In genomic region chr17:83705352-83706115, GRCm38 (mm10) we compare ENCODE assay signal across 8 mouse cellular contexts. TPM values are rescaled to one million over a fixed set of nuclear protein-coding genes. Genes with fewer than 3 reads are reported as not detected.
DNase-seq lines count a peak whose midpoint lies in the region; ATAC-seq and TF ChIP-seq lines count a peak whose summit lies in the region.

No protein-coding gene starts in this region.

- intact Hi-C loops in heart, postnatal 10 days (cut with DNase I), result no loop called here

- H3K27ac ChIP-seq in bone marrow macrophage, adult 2 months (ENCODE audit: insufficient read depth, low read depth, low read length), result no peak overlapping the region

- TF ChIP-seq CTCF in bone marrow macrophage, adult 2 months (IDR thresholded peaks at IDR 0.05; ENCODE audit: low read depth, low read length), result no peak

- DNase-seq in layer of hippocampus, adult 11-12 months (ENCODE audit: low spot score), result peak; percentile 47
- no peak for DNase-seq in layer of hippocampus, adult 9-10 months (ENCODE audit: low spot score)
- peak; percentile 62 to 77 for DNase-seq in heart, postnatal 10 days
- peak; percentile 62 to 74 for DNase-seq in kidney, postnatal 4 days
- DNase-seq in lung, postnatal 10 days, result peak; percentile 68
- DNase-seq in right cerebral cortex, postnatal 14 days, result peak; percentile 24

- H3K4me3 ChIP-seq in bone marrow macrophage, adult 2 months (ENCODE audit: insufficient read depth, low read length), result peak overlapping the region; percentile 94

- TF ChIP-seq POLR2A in bone marrow macrophage, adult 2 months (IDR thresholded peaks at IDR 0.05; ENCODE audit: borderline replicate concordance, low read depth, low read length), result no peak

- H3K4me1 ChIP-seq in bone marrow macrophage, adult 2 months (ENCODE audit: control insufficient read depth, insufficient read depth, low read length), result peaks cover 36% of the 10 kb centered on the region

- ATAC-seq in erythroblast, adult 5-6 weeks (replicated peaks; ENCODE audit: low FRiP score, poor library complexity, severe bottlenecking), result peak; percentile 60

RNA-seq across cellular contexts. Expression of gene Mta3, which starts 0.4 kb away (rescaled TPM):
- polyA plus RNA-seq in bone marrow macrophage, adult 2 months (2012; ENCODE audit: insufficient read depth, insufficient read length, missing spikeins), result 50.8 and 57.5 TPM in 2 replicates
- 59.2 and 64.6 TPM in 2 replicates for total RNA-seq in erythroblast, adult 5-6 weeks (2015; ENCODE audit: low replicate concordance)
- total RNA-seq in erythroblast, adult 5-6 weeks (2017; ENCODE audit: low replicate concordance), result 52.6 and 67.6 TPM in 2 replicates
- total RNA-seq in heart, postnatal 10 days (2021), result 10 to 100 TPM; 29.2 to 30.2 TPM
